Mouse (Mus musculus): ENCODE data around the gene Klf13.

GRCm38 (mm10) chr7:63964121-63964520, 25.4 kb upstream of the Klf13 start:
- TF ChIP-seq POLR2A (IDR thresholded peaks at IDR 0.05; ENCODE audit: insufficient read length, low read depth) = no peak
- TF ChIP-seq SRF (IDR thresholded peaks at IDR 0.05; ENCODE audit: control insufficient read depth, insufficient read length, low read depth) = no peak
- TF ChIP-seq REST (IDR thresholded peaks at IDR 0.05; ENCODE audit: insufficient read depth, insufficient read length) = no peak
- TF ChIP-seq TCF12 (IDR thresholded peaks at IDR 0.05; ENCODE audit: insufficient read depth, poor library complexity, severe bottlenecking) = no peak
- TF ChIP-seq CEBPB (IDR thresholded peaks at IDR 0.05; ENCODE audit: insufficient read depth, poor library complexity, severe bottlenecking) = no peak
- no peak for TF ChIP-seq USF1 (IDR thresholded peaks at IDR 0.05; ENCODE audit: low read depth)
- no peak for TF ChIP-seq MYOD1 (IDR thresholded peaks at IDR 0.05; ENCODE audit: control insufficient read depth in 1 of 3, insufficient read length in 2 of 3, low read depth in 2 of 3)
- no peak for TF ChIP-seq E2F4 (IDR thresholded peaks at IDR 0.05; ENCODE audit: insufficient read depth)
- TF ChIP-seq MAX (IDR thresholded peaks at IDR 0.05; ENCODE audit: low read depth) = no peak
- TF ChIP-seq TCF3 (IDR thresholded peaks at IDR 0.05; ENCODE audit: insufficient read length, low read depth) = no peak
- TF ChIP-seq POLR2AphosphoS2 (IDR thresholded peaks at IDR 0.05; ENCODE audit: insufficient read length, low read depth) = no peak
- no peak for TF ChIP-seq MYOG (IDR thresholded peaks at IDR 0.05; ENCODE audit: control insufficient read depth in 1 of 3, insufficient read depth in 1 of 3, insufficient read length in 2 of 3, low read depth in 2 of 3)

Measured in myocyte (in vitro differentiated cells).